Mouse (Mus musculus): Measurements from ENCODE around the gene Esam.

DNA sequence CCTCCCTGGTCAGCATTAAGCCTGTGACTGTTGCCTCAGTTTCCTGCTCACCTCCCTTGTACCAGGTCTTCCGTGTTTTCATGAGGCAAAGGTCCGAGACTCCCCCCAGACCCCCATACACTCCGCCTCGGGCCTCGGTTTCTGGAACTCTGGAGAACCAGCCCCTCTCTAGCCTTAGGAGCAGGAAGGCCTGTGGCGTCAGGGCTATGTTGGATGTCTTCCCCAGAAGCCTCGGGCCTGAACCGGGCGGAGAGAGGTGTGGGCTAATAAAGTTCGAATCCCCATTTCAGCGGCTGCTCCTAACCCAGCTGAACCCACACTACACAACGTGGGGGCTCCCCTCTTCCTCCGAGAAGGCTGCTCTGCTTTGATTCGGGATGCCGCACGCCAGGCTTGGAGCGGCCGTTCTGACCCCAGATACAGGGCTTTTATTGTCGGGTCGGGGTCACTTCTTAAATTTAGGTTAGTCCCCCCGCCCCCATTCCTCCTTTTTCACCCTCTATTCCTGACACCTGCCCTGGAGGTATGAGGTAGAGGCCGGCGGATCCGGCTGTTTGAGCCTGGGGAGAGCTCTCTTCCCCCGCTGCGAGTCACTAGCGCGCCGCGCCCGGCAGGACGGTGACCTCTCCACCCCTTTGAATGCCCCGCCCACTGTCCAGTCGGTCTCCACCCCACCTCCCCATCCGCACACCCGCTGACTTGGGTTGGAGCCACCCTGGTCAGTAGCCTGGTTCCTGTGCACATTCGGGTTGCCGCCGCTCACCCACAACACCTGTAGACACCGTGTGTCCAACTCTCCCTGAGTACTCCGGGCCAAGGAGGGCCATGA is at the start of gene Esam:
- no peak for TF ChIP-seq GATA1 (IDR thresholded peaks at IDR 0.05; ENCODE audit: borderline replicate concordance, low read length)
- no peak for TF ChIP-seq FLI1 (IDR thresholded peaks at IDR 0.05; ENCODE audit: low read length)

Data from megakaryocyte, embryonic 14.5 days (primary cell).